Mouse (Mus musculus) lung, adult 2 months (tissue): ENCODE results near the gene Cacna1c.

Experiments used
- CTCF ChIP-seq: fragments of 200-500 bp; IDR thresholded peaks from 2 replicates; pipeline ENCODE4 v1.5.1; 2011; ENCODE audit warnings: mild to moderate bottlenecking, low read length, control low read depth; ENCODE audit not compliant: insufficient read depth
- POLR2A ChIP-seq: fragments of 200-500 bp; IDR thresholded peaks from 2 replicates; pipeline ENCODE4 v1.6.1; 2011; ENCODE audit warnings: low read depth, mild to moderate bottlenecking, control low read depth, low read length, borderline replicate concordance; ENCODE audit errors: extremely low read depth

DNA sequence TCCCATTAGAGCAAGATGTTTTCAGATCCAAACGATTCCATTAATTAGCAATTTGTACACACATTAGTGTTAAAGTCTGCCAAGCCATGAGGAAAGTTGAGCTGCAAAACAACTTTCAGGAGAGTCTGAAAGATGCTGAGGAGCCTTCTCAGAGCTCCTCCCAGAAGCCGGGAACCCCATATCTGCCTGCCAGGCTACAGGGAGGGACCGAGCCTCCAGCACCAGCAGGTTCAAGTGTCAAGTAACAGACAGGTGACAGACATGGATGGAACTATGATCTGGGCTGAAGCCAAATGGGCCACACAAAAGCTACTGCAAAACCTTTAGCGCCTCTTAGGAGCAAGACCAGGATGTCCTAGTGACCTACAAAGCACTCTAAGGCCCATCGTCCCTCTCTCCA is 437.2 kb downstream of the Cacna1c start:
- TF ChIP-seq CTCF (no peak), POLR2A (no peak)
